In the genomic region with DNA sequence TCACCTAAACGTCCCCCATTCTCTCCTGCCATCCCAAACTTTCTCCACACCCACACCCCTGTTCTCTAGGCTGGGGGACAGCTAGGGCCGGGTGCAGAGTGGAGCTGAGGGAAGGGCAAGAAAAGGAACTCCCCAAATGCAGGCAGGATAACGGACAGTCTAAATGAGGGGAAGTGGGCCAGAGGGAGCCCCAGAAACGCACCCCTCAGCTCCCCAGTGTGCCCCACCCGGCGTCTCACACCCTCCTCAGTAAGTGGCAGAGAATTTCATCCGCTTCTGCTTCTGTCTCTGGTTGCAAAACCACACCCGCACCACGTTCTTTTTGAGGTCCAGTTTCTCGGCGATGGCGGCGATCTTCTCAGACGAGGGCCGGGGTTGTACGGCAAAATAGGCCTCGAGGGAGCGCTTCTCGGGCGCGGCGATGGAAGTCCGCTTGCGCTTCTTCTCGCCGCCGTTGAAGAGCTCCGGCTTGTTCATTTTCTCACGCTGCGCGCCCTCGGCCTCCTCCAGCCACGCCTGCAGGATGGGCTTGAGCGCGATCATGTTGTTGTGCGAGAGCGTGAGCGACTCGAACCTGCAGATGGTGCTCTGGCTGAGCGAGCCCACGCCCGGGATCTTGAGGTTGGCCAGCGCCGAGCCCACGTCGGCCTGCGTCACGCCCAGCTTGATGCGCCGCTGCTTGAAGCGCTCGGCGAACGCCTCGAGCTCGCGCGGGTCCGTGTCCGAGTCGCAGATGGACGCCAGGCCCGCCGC, we compare ENCODE assay signal across 8 mouse cellular contexts. TPM values are rescaled to one million over a fixed set of nuclear protein-coding genes. Genes with fewer than 3 reads are reported as not detected.
A peak's percentile ranks its signal among the peaks of the same experiment; 100 is the strongest.
DNase-seq lines count a peak whose midpoint lies in the region; ATAC-seq and TF ChIP-seq lines count a peak whose summit lies in the region.

No protein-coding gene starts in this region.

- TF ChIP-seq CTCF in liver, adult 2 months (IDR thresholded peaks at IDR 0.05; ENCODE audit: low read depth, low read length) = no peak
- TF ChIP-seq CTCF in hindbrain, postnatal 0 days (IDR thresholded peaks at IDR 0.05; ENCODE audit: low read depth) = 0 out of 2 replicates have a peak, but pooled peaks have one; percentile 16

- H3K9ac ChIP-seq in liver, adult 2 months (ENCODE audit: low read depth, low read length) = no peak overlapping the region
- H3K9ac ChIP-seq in hindbrain, postnatal 0 days (replicated peaks; ENCODE audit: low read length) = no peak overlapping the region
- peak overlapping the region; percentile 33; the same call in 1 of the 2 replicates for H3K9ac ChIP-seq in midbrain, embryonic 11.5 days (ENCODE audit: low read length)

- H3K27ac ChIP-seq in liver, adult 2 months (replicated peaks; ENCODE audit: insufficient read depth, low read depth, low read length) = no peak overlapping the region
- 0 out of 2 replicates have a peak overlapping the region, but pooled peaks have one; percentile 6 for H3K27ac ChIP-seq in embryonic facial prominence, embryonic 10.5 days (replicated peaks)
- no peak overlapping the region for H3K27ac ChIP-seq in hindbrain, postnatal 0 days
- H3K27ac ChIP-seq in midbrain, embryonic 11.5 days (ENCODE audit: low read depth, low read length) = no peak overlapping the region

- no peaks in the 10 kb centered on the region for H3K79me2 ChIP-seq in liver, adult 2 months (ENCODE audit: control insufficient read depth, insufficient read depth, low read length)

- WGBS in liver, adult 2 months = 3% methylated on average over 60 of the region's 64 CpGs
- under 1% methylated on average over 64 of the region's 64 CpGs for WGBS in embryonic facial prominence, embryonic 10.5 days
- under 1% methylated on average over 64 of the region's 64 CpGs for WGBS in hindbrain, postnatal 0 days
- WGBS in midbrain, embryonic 11.5 days = under 1% methylated on average over 64 of the region's 64 CpGs

- no peak for ATAC-seq in hindbrain, postnatal 0 days
- no peak for ATAC-seq in midbrain, embryonic 11.5 days (ENCODE audit: low FRiP score)

- H3K36me3 ChIP-seq in liver, adult 2 months (ENCODE audit: control insufficient read depth, insufficient read depth, low read length) = no peaks in the 10 kb centered on the region
- H3K36me3 ChIP-seq in embryonic facial prominence, embryonic 10.5 days (replicated peaks) = no peaks in the 10 kb centered on the region
- H3K36me3 ChIP-seq in hindbrain, postnatal 0 days (ENCODE audit: insufficient read depth, low read length) = no peaks in the 10 kb centered on the region
- no peaks in the 10 kb centered on the region for H3K36me3 ChIP-seq in midbrain, embryonic 11.5 days (ENCODE audit: control insufficient read depth, insufficient read depth, low read length)

- H3K4me3 ChIP-seq in liver, adult 2 months (ENCODE audit: insufficient read depth, low read depth, low read length) = peak overlapping the region; percentile 30; the same call in 1 of the 2 replicates
- peak overlapping the region; percentile 63 for H3K4me3 ChIP-seq in embryonic facial prominence, embryonic 10.5 days
- peak overlapping the region; percentile 53 for H3K4me3 ChIP-seq in hindbrain, postnatal 0 days (ENCODE audit: low read length)
- H3K4me3 ChIP-seq in midbrain, embryonic 11.5 days (ENCODE audit: low read depth, low read length) = peak overlapping the region; percentile 54

- no peak for TF ChIP-seq POLR2A in liver, adult 2 months (IDR thresholded peaks at IDR 0.05; ENCODE audit: extremely low read depth, insufficient read depth, low read length)

- peaks cover 3% of the 10 kb centered on the region for H3K4me1 ChIP-seq in liver, adult 2 months (ENCODE audit: control insufficient read depth, insufficient read depth, low read length)
- peaks cover 20% of the 10 kb centered on the region for H3K4me1 ChIP-seq in embryonic facial prominence, embryonic 10.5 days
- H3K4me1 ChIP-seq in hindbrain, postnatal 0 days (ENCODE audit: insufficient read depth, low read length) = peaks cover 8% of the 10 kb centered on the region
- peaks cover 12% of the 10 kb centered on the region for H3K4me1 ChIP-seq in midbrain, embryonic 11.5 days (ENCODE audit: control insufficient read depth, insufficient read depth, low read length)

- H3K27me3 ChIP-seq in liver, adult 2 months (ENCODE audit: control insufficient read depth, insufficient read depth, low read length) = peaks cover 40% of the 10 kb centered on the region
- peaks cover 100% of the 10 kb centered on the region for H3K27me3 ChIP-seq in embryonic facial prominence, embryonic 10.5 days (replicated peaks; ENCODE audit: low read depth, poor library complexity, severe bottlenecking)
- peaks cover 74% of the 10 kb centered on the region for H3K27me3 ChIP-seq in hindbrain, postnatal 0 days (ENCODE audit: insufficient read depth, low read length)
- H3K27me3 ChIP-seq in midbrain, embryonic 11.5 days (ENCODE audit: control insufficient read depth, insufficient read depth, low read length) = peaks cover 90% of the 10 kb centered on the region

- H3K4me2 ChIP-seq in hindbrain, postnatal 0 days (ENCODE audit: low read depth, low read length) = peak overlapping the region; percentile 73
- peak overlapping the region; percentile 86 for H3K4me2 ChIP-seq in midbrain, embryonic 11.5 days

- H3K9me3 ChIP-seq in embryonic facial prominence, embryonic 10.5 days = no peaks in the 10 kb centered on the region
- no peaks in the 10 kb centered on the region for H3K9me3 ChIP-seq in hindbrain, postnatal 0 days (ENCODE audit: low read length)
- no peaks in the 10 kb centered on the region for H3K9me3 ChIP-seq in midbrain, embryonic 11.5 days (ENCODE audit: control insufficient read depth, low read length)

- intact Hi-C loops in left cerebral cortex, postnatal 14 days (cut with DNase I) = loop anchor here (5.0 to 10.0 kb wide), 2 partner anchors 347 to 751 kb away; no protein-coding TSS in a partner anchor

- no peak for DNase-seq in liver, adult 2 months (ENCODE audit: extremely low read depth, low read depth, low spot score)
- DNase-seq in liver = no peak
- peak; percentile 54 for DNase-seq in embryonic facial prominence, embryonic 10.5 days (ENCODE audit: low spot score)
- peak; percentile 52 for DNase-seq in hindbrain, postnatal 0 days (ENCODE audit: low spot score)
- DNase-seq in midbrain, embryonic 11.5 days (ENCODE audit: low spot score, missing footprints) = peak; percentile 96
- no peak for DNase-seq in spleen, postnatal 10 days (ENCODE audit: low spot score in 2 of 2)
- no peak for DNase-seq in layer of hippocampus, adult 8-10 months (ENCODE audit: low spot score in 2 of 2)
- DNase-seq in left cerebral cortex, postnatal 14 days (ENCODE audit: low spot score in 2 of 2) = no peak

RNA-seq across cellular contexts. Expression of gene Pou4f1, which starts 2.1 kb away (rescaled TPM):
- 0.13 TPM in 1 of 2 replicates, not detected in the other for total RNA-seq in liver, adult 2 months (2014; rRNA removed)
- polyA plus RNA-seq in liver, adult 2 months (2012; rRNA removed) = not detected in 2 replicates
- polyA plus RNA-seq in embryonic facial prominence, embryonic 10.5 days (2016; fragmentation: Nextera tagmentation; extraction: Ambion mirVana) = 24.9 and 25.4 TPM in 2 replicates
- 7.7 and 8.0 TPM in 2 replicates for total RNA-seq in hindbrain, postnatal 0 days (2014; rRNA removed)
- 19.0 and 21.8 TPM in 2 replicates for polyA plus RNA-seq in hindbrain, postnatal 0 days (2015; fragmentation: Nextera tagmentation; extraction: Ambion mirVana)
- 46.9 and 56.1 TPM in 2 replicates for polyA plus RNA-seq in midbrain, embryonic 11.5 days (2014; fragmentation: Nextera tagmentation; extraction: Ambion mirVana)
- total RNA-seq in layer of hippocampus, adult 8-10 months (2022) = under 1 TPM in 1 of 4 experiments, not detected in 3; 0.06 TPM
- under 1 TPM in 1 of 2 experiments, not detected in 1; 0.11 TPM for total RNA-seq in left cerebral cortex, postnatal 14 days (2021)

RNA-seq across cellular contexts. Expression of gene Rnf219, which starts 56.8 kb away (rescaled TPM):
- 1.1 and 1.3 TPM in 2 replicates for total RNA-seq in liver, adult 2 months (2014; rRNA removed)
- polyA plus RNA-seq in liver, adult 2 months (2012; rRNA removed) = 0.45 and 0.57 TPM in 2 replicates
- 52.5 and 60.3 TPM in 2 replicates for polyA plus RNA-seq in embryonic facial prominence, embryonic 10.5 days (2016; fragmentation: Nextera tagmentation; extraction: Ambion mirVana)
- total RNA-seq in hindbrain, postnatal 0 days (2014; rRNA removed) = 6.9 and 11.0 TPM in 2 replicates
- polyA plus RNA-seq in hindbrain, postnatal 0 days (2015; fragmentation: Nextera tagmentation; extraction: Ambion mirVana) = 21.4 and 27.7 TPM in 2 replicates
- polyA plus RNA-seq in midbrain, embryonic 11.5 days (2014; fragmentation: Nextera tagmentation; extraction: Ambion mirVana) = 36.3 and 42.8 TPM in 2 replicates
- total RNA-seq in layer of hippocampus, adult 8-10 months (2022) = 10 to 100 TPM; 15.0 to 17.9 (median 15.9) TPM
- 10 to 100 TPM; 12.1 to 18.6 TPM for total RNA-seq in left cerebral cortex, postnatal 14 days (2021)

Comparison
In these comparisons a context has a peak if more than half of its experiments do, and no peak if none do; other contexts are left out.
1. DNase-seq: peak in embryonic facial prominence, embryonic 10.5 days (single experiment), hindbrain, postnatal 0 days (single experiment) and midbrain, embryonic 11.5 days (single experiment); none in liver, adult 2 months (single experiment), liver (single experiment), spleen, postnatal 10 days (0 of 2), layer of hippocampus, adult 8-10 months (0 of 2) and left cerebral cortex, postnatal 14 days (0 of 2).
2. Peak in every context shown above with its lines, with median percentiles within 50 percentile points of each other: H3K4me3 ChIP-seq.